Mouse (Mus musculus) Muller cell, postnatal 12 days (primary cell): Measurements from ENCODE around the gene Smyd3.
A peak's percentile ranks its signal among the peaks of the same experiment; 100 is the strongest.

Source experiments
- DNase-seq: peaks from one replicate; pipeline ENCODE4 v3.0.0-alpha.2; 2015; ENCODE audit errors: inconsistent ontology term

Smyd3 gene

DNA sequence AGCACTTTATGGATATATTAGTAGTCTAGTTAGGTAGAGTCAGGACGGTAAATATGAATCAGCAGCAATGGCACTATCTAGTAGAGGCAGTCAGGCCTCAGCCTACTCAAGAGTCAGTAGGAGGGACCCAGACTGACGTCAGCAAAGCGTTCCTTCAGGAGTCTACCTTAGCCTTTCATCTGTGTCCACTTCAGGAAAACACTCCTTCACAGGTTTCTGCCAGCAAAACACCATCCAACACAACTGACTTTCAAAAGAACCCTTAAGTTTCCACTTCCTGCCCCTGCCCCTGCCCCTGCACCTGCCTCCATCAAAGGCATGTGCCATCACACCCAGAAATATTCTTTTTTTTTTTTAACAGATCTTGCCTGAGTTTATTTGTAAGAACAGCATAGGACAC is 2.1 kb upstream of the Smyd3 start:
- DNase-seq: no peak

DNA sequence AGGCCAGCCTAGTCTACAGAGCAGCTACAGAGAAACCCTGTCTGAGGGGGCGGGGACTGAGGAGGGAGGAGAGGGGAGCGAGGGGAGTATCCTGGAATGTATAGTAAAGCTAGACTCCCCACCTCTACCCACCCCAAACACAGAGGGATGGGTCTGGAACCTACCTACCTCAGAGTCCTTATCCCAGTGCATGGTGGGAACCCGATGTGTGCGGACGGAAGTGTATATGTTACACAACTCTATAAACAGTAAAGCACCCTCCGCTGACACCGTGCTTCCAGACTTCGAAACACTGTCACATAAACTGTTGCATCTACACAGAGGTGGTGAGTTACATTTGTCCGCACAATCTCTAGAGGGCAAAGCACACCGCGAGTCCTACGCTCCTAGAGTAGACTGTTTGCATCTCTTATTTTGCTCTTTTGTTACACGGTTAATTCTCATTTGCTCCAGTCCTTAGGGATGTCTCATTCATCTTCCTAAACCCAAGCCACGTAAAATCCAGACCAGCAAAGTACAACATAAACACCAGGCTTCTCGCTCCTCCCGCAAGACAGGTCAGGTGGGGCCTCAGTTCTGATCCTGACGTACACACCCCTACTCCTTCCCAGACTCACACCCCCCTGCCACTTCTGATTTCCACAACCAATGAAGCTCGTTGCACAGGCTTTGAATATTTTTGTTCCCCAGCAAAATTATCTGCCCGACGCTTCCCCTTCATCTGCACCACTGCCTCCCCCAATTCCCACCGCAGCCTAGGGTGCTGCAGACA is 714 bp downstream of the Smyd3 start:
- DNase-seq: peak; percentile 44

DNA sequence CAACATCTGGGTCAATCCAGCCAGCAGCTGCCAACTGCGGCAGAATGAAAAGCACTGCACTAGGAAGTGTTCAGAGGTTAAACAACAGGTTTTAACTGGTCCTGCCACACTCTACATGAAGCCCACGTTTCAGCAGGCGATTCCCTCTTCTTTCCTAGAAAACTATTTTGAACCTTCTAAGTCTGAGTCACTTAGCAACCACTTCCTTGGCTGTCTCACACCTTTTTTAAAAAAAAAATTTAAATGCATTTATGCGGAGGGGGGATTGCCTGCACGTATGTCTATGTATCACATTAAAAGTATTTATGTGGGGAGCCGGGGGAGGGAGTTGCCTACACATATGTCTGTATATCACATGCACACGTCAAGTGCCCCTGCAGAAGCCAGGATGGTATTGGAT is 5.9 kb downstream of the Smyd3 start:
- DNase-seq: no peak

DNA sequence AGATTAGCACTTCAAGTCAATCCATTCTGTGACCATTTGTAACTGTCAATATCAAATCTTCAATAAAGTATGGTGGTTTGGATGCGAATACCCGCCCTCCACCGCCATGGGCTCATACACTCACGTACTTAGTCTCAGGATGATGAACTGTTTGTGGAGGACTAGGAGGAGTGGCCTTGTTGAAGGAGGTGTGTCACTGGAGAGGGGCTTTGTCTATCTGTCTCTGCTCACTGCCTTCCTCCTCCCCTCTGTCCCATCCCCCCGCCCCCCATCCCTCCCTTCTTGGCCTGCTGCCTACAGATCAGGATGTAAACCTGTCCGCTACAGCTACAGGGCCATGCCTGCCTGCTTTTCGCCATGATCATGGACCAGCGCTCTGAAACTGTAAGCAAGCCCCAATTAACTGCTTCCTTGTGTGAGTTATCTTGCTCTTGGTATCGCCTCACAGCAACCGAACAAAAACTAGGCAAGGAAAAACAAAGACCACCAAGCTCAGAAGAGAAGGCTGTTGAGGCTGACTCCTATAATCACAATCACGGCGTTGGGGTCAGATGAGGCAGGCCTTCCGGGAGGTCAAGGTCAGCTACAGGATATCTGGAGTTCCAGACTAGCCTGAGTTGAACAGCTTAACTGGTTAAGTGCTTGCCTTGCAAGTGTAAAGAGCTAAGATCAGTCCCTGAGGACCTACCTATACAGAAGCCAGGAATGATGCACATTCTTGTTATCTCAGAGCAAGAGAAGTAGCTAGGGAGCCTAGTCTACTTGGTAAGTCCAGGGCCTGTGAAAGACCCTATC is 7.1 kb downstream of the Smyd3 start:
- DNase-seq: no peak

DNA sequence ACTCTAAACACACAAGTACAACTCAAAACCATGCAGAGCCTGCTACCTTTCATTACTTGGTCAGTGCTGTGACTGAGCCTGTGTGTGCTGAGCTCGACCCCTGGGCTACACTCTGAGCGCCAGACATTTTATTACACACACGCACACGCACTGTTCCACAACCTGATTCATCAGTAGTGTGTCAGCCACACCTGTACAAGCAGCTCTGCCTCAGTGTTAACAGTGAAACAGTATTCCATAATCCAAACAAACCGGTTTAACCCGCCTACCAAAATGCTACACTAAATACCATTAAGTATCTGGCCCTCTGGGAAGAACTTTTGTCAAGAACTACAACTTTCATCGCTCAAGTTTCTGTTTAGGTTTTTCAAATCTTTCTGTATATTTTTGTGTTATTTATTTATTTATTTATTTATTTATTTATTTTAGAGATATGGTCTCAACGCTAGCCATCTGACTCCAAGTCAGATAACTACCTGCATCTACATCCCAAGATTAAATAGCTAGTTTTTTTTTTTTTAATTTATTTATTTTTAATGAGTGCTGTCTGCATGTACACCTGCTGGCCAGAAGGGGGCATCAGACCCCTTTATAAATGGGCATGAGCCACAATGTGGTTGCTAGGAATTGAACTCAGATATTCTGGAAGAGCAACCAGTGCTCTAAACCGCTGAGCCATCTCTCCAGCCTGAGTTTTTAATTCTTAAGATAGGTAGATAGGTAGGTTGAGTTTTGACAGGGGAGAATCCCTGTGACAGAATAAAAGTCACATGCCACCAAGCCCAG is 11.1 kb downstream of the Smyd3 start:
- peak; percentile 19 for DNase-seq

DNA sequence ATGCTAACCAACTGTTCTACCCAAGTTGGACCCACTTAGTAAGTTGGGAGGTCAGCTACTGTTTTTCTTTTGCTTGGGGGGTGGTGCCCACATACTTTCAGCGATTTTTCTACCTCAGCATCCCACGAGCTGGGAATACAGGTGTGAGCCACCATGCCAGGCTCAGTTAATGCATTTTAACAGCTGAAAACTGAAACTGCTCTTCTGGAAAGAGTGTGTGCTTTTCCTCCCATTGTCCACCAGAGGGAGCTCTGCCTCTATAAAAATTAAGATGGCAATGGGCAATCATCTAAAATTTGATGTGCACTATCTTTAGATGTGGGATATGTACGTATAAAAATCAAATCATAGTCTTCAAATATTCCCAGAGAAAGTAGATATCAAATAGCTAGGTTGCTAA is 15.3 kb downstream of the Smyd3 start:
- DNase-seq: peak; percentile 21

DNA sequence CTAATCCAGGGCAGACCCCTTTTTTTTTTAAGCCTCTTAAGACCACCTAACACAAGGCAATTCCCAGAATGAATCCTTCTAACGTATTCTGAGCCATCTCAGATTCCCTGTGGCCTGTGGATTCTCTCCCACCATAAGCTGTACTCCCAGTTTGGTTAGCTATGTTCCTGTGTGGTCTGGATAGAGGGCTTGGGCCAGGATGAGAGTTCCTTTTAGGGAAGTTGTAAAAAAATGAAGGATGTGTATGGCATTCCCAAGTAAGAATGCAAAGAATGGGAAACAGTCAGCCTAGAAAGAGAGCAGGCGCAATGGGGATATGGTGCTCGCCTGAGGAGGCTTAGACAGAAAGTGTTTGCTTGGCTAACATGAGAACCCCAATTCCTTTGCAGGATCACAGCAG is 18.6 kb downstream of the Smyd3 start:
- DNase-seq: no peak

DNA sequence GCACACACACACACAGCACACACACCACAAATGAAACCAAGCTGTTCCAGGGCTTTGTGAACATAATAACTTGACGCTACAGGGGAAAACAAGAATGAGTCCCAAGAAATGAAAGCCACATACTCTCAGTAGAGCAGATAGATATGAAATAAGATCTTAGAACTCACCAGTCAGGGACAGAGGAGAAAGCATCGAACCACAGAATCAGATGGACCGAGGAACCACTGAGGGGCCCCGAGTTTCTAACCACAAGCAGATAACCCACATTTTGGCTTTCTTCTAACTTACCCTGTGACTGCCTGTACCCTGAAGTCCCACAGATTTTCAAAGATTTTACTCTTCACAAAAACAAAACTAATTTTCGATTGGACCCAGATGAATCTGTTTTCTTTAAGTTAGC is 24.9 kb downstream of the Smyd3 start:
- no peak for DNase-seq

DNA sequence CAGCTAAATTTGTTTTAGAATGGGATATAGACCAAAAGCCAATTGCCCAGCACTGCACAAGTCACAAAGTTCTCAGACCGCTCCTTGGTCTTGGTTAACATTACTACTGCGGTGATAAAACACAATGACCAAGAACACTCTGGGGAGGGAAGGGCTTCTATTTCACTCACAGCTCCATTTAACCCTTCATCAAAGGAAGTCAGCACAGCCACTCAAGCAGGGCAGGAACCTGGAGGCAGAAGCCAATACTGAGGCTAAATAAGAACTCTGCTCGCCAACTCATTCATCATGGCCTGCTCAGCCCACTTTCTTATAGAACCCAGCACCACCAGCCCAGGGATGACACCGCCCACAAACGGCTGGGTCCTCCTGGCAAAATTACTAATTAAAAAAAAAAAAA is 29.3 kb downstream of the Smyd3 start:
- no peak for DNase-seq

DNA sequence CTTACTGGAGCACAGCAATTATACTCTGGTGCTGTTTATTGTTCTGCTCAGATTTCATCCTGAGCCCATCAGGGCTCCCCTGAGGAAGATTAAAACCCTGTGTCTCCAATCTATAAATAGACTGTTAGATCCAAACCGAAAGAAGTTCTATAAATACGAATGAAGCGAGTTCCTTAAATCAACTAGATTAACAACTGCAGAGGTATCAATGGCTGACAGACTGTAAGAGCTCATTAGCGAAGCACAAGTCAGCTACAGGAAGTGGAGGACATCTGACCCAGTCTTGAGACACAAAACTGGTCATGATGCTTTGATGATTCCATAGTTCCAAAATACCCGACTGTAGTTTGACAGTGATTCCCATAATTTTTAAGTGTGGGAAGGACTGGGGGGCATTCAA is 29.9 kb downstream of the Smyd3 start:
- no peak for DNase-seq

DNA sequence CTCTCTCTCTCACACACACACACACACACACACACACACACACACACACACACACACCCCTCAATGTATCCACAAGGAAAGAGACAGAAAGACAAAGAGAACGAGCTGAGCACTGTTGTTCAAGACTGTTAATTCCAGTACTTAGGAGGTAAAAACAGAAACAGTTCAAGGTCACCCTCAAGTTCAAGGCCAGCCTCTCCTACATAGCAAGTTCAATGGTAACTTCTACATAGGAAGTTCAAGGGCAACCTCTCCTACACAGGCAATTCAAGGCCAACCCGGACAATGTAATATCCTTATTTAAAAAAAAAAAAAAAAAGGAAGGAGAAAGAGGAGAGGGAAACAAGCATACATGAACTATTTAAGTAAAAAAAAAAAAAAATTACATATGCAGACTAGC is 30.6 kb downstream of the Smyd3 start:
- no peak for DNase-seq

DNA sequence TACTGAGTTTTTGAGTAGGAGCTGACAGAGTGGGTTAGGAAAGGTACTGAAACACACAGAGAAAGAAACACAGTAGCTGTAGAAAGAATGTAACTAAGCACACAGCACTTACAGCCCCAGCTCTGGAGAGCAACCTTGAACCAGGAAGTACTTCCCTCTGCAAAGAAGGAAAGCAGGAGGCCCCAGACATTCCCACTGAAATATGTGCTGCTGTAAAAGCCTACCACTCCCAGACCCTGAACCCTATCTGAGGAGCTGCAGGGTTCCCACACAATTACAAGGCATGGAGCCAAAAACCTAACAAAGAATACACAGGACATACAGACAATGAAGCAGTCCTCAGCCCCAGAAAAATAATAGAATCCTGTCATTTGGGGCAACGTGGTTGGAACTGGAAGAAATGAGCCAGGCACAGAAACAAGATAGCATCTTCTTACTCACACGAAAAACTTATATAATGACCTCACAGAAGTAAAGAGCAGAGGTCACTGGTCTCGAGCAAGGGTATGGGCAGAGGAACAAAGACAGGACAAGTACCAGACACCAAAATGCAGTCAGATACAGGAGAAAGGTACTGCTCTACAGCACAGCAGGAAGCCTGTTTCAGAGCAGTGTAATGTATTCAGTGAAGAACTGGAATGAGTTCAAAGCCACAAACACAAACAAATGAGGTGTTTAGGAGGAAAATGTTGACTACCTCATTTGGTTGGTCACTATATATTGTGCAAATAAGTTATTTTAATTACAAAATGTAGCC is 31.9 kb downstream of the Smyd3 start:
- DNase-seq: no peak

DNA sequence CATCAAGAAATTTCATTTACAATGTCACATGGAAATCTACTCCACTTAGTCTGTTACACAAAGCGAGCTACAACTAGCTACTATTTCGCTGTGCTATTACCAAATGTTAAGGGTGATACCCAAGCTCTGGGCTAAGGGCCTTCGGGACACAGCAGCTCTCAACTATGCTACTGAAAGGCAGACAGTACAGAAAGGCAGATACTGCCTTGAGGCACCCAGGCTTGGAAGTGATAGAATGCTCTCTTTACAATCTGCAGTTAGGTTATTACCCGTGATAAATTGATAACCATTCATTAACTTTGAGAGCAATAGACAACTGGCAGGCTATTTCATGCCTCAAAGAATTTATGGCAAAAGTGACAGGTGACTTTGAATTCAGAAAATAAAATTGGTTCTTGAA is 37.0 kb downstream of the Smyd3 start:
- DNase-seq: no peak

DNA sequence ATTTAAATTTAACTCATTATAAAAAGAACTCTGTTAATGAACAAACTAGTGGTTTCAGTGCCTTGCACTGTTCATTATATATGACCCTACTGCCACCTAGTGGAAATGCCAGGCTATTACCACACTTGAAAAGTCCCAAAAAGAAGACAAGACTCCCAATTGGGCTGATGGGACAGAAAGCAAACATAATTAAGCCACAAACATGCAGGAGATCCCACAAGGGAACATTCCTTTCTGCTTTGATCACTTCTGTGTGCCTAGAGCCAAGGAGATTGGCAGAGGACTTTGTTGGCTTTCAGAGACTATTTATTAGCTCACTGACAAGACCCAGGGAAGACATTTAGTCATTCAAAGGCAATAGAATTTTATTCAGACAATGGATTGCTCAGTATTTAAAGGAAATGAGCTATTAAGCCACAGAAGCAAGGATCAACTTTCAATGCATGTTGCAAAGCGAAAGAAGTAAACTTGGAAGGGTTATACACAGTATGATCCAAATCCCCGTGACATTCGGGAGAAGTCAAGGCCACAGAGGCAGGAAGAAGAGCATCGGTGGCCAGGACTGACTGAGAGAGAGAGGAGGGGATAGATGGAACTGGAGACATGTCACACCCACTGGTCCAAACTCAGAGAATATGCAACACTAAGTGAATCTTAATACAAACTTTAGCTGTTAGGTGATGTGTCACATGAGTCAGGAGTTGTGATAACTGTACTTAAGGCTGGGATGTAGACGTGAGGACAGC is 40.5 kb downstream of the Smyd3 start:
- DNase-seq: peak; percentile 96

DNA sequence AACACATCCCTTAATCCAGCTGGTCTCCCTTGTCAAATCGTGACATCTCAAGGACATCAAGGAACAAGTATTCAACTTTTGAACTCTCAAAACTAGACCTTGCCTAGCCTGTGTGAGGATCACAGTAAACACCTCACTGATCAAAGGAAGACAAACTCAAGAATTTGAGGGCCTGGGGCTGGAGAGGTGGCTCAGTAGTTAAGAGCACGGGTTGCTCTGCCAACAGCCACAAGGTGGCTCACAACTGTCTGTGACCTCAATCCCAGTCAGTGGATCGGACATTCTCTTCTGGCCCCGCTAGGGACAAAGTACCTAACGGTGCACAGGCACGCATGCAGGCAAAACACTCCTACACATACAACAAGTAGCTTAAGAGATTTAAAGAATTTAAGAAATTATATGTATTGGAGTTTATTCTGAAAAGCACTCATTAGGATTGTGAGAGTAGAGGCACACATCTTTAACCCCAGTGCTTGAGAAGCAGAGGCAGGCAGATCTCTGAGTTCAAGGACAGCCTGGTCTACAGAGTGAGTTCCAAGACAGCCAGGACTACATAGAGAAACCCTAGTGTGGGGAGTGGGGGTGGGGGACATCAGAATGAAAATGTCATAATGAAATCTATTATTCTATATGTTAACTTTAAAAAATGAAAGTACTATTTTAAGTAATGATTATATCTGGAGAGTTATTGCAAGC is 41.2 kb downstream of the Smyd3 start:
- DNase-seq: no peak

DNA sequence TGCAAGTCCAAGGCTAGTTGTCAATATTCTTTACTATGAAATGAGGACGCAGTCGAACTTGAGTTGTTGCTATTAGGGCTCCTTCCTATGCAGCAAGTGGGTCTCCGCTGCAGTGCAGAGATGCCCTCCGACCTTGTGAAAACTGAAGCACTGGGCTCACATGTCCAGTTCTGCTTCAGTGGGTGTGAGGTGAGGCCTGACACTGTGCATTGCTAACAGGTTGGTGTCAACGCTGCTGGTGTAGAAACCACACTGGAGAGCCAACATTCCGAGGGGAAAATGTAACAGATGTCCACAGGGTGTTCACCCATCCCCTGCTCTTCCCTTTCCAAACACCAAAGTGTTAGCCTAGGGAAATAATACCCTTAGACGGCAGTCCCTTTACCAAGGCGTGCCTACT is 43.1 kb downstream of the Smyd3 start:
- no peak for DNase-seq

DNA sequence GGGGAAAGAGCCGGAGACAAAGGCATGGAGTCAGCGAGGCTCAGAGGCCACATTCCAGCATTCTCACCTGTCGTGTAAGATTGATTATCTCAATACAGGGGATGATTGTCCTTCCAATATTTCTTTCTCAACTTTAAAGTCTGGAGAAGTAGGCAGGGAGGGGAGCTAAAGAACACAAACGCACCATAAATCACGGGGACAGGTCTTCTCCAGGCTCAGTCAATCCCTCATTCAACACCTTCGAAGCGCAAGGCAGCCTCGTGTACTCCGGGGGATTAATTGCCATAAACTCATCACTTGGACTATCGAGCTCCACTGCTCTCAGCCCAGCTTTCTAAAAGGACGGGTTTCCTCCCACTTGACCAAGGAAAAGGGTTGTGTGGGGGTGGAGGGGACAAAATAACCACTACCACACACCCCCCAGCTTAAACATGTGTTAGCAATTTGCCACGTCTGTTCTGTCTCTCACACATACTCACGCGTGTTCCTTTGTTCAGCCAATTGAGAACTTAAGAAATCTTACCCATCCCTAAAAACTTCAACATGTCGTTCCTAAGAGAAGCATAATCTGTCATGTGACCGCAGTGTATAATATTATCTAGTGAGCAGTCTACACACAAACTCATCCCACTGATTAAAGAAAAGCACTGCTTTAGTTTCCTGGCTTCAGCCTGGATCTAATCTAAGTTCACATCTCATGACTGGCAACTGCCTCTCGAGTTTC is 43.8 kb downstream of the Smyd3 start:
- DNase-seq: no peak

DNA sequence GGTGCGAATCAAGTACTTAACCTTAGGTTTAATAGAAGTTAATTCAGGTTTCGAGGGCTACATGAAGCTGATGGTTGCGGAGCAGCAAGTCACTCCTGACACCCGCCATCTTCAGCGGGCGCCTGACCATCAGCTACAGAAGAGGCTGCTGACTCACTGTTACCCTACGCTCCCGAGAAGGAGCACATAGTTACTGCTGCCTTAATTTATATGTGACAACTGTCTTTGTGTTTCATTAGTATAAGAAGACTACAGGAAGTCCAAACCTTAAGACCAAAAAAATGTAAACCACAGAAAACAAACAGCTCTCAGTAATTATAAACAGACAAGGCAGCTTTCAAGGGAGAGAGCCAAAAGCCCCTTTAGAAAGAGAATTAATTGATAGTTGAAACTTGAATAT is 49.9 kb downstream of the Smyd3 start:
- DNase-seq: no peak

DNA sequence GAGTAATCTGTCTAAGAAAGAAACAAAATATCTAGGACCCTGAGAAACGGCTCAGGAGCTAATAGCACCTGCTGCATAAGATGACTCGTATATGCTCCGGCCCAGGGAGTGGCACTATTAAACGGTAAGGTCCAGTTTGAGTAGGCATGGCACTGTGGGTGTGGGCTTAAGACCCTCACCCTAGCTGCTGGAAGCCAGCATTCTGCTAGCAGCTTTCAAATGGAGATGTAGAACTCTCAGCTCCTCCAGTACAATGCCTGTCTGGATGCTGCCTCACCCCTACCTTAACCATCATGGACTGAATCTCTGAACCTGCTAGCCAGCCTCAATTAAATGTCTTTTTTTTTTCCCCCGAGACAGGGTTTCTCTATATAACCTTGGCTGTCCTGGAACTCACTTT is 55.5 kb downstream of the Smyd3 start:
- DNase-seq: no peak
